Mouse (Mus musculus): ENCODE measurements around the gene Tnfaip6. TPM values are rescaled to one million over a fixed set of nuclear protein-coding genes. Genes with fewer than 3 reads are reported as not detected.

The Tnfaip6 gene
- polyA plus RNA-seq, 1 experiment from 2014 or later, result 3.0 TPM

- H3K27me3 ChIP-seq (replicated peaks; ENCODE audit: control insufficient read depth, insufficient read depth, low read length), result no peaks in the 10 kb centered on the region
- DNase-seq (ENCODE audit: low spot score), result no peak
- ATAC-seq (replicated peaks; ENCODE audit: low FRiP score, low TSS enrichment, low read depth), result no peak
- H3K27ac ChIP-seq (ENCODE audit: low read depth), result no peak overlapping the region
- no peak overlapping the region for H3K4me3 ChIP-seq (ENCODE audit: low read depth, low read length)
- no peak overlapping the region for H3K4me2 ChIP-seq (ENCODE audit: low read length)
- peaks cover 12% of the 10 kb centered on the region; the same call in 1 of the 2 replicates for H3K4me1 ChIP-seq (replicated peaks; ENCODE audit: control insufficient read depth, insufficient read depth, low read length)
- H3K9ac ChIP-seq (ENCODE audit: low read length), result no peak overlapping the region
- H3K9me3 ChIP-seq (ENCODE audit: control insufficient read depth, low read length), result no peaks in the 10 kb centered on the region
- 96% methylated on average over 2 of the region's 2 CpGs for WGBS
- peaks cover 90% of the 10 kb centered on the region for H3K36me3 ChIP-seq (ENCODE audit: control insufficient read depth, insufficient read depth, low read length)
Observed at GRCm38 (mm10) chr2:52078666-52079065, 40.9 kb downstream of the Tnfaip6 start.

- H3K27ac ChIP-seq (ENCODE audit: low read depth), result no peak overlapping the region
- H3K4me1 ChIP-seq (replicated peaks; ENCODE audit: control insufficient read depth, insufficient read depth, low read length), result no peaks in the 10 kb centered on the region
- 90% methylated on average over 3 of the region's 3 CpGs for WGBS
- no peaks in the 10 kb centered on the region for H3K27me3 ChIP-seq (replicated peaks; ENCODE audit: control insufficient read depth, insufficient read depth, low read length)
- H3K4me3 ChIP-seq (ENCODE audit: low read depth, low read length), result no peak overlapping the region
- ATAC-seq (replicated peaks; ENCODE audit: low FRiP score, low TSS enrichment, low read depth) (no peak), DNase-seq (ENCODE audit: low spot score) (no peak)
- no peak overlapping the region for H3K4me2 ChIP-seq (ENCODE audit: low read length)
- H3K9me3 ChIP-seq (ENCODE audit: control insufficient read depth, low read length), result no peaks in the 10 kb centered on the region
- no peak overlapping the region for H3K9ac ChIP-seq (ENCODE audit: low read length)
- peaks cover 93% of the 10 kb centered on the region for H3K36me3 ChIP-seq (ENCODE audit: control insufficient read depth, insufficient read depth, low read length)
Observed at GRCm38 (mm10) chr2:52084013-52084412, 46.2 kb downstream of the Tnfaip6 start.

- no peak overlapping the region for H3K4me3 ChIP-seq (ENCODE audit: low read depth, low read length)
- no peak overlapping the region for H3K9ac ChIP-seq (ENCODE audit: low read length)
- H3K4me1 ChIP-seq (replicated peaks; ENCODE audit: control insufficient read depth, insufficient read depth, low read length), result no peaks in the 10 kb centered on the region
- no peak for DNase-seq (ENCODE audit: low spot score)
- H3K4me2 ChIP-seq (ENCODE audit: low read length), result no peak overlapping the region
- no peaks in the 10 kb centered on the region for H3K27me3 ChIP-seq (replicated peaks; ENCODE audit: control insufficient read depth, insufficient read depth, low read length)
- ATAC-seq (replicated peaks; ENCODE audit: low FRiP score, low TSS enrichment, low read depth), result no peak
- H3K9me3 ChIP-seq (ENCODE audit: control insufficient read depth, low read length), result no peaks in the 10 kb centered on the region
- 88% methylated on average over 2 of the region's 2 CpGs for WGBS
- H3K27ac ChIP-seq (ENCODE audit: low read depth), result no peak overlapping the region
- peaks cover 93% of the 10 kb centered on the region for H3K36me3 ChIP-seq (ENCODE audit: control insufficient read depth, insufficient read depth, low read length)
Observed at GRCm38 (mm10) chr2:52084571-52084970, 46.8 kb downstream of the Tnfaip6 start.

Other genes with a start within 250 kb of the Tnfaip6 start
- gene Rbm43, start 102.8 kb upstream of the Tnfaip6 start, polyA plus RNA-seq (2014; fragmentation: Nextera tagmentation; extraction: Ambion mirVana), result 11.9 TPM in 2 replicates
- gene Nmi, start 64.5 kb upstream of the Tnfaip6 start, polyA plus RNA-seq (2014; fragmentation: Nextera tagmentation; extraction: Ambion mirVana), result 15.6 and 18.5 TPM in 2 replicates
- 39.1 and 46.6 TPM in 2 replicates for gene Rif1, start 34.8 kb downstream of the Tnfaip6 start, polyA plus RNA-seq (2014; fragmentation: Nextera tagmentation; extraction: Ambion mirVana)